Mouse (Mus musculus): ENCODE measurements around the gene Peli1.
A peak's percentile ranks its signal among the peaks of the same experiment; 100 is the strongest.

Gene Peli1

GRCm38 (mm10) chr11:21091067-21091427 lies at the start of gene Peli1:
Peli1 (plus strand) TSS chr11:21091291.
- peak; percentile 92 to 97 for DNase-seq (ENCODE audit: low spot score in 2 of 2)

GRCm38 (mm10) chr11:21042590-21042989 lies 48.5 kb upstream of the Peli1 start:
- DNase-seq (ENCODE audit: low spot score in 2 of 2) = no peak

- DNase-seq (ENCODE audit: low spot score in 2 of 2) = no peak
These were observed 44.9 kb upstream of the Peli1 start for GRCm38 (mm10) chr11:21046188-21046587.

- no peak for DNase-seq (ENCODE audit: low spot score in 2 of 2)
These were observed 43.2 kb upstream of the Peli1 start for GRCm38 (mm10) chr11:21047921-21048320.

GRCm38 (mm10) chr11:21051716-21052115 lies 39.4 kb upstream of the Peli1 start:
- DNase-seq (ENCODE audit: low spot score in 2 of 2) = no peak

GRCm38 (mm10) chr11:21054587-21054986 lies 36.5 kb upstream of the Peli1 start:
- DNase-seq (ENCODE audit: low spot score in 2 of 2) = no peak

GRCm38 (mm10) chr11:21056109-21056850 lies 34.8 kb upstream of the Peli1 start:
- DNase-seq (ENCODE audit: low spot score in 2 of 2) = no peak

- no peak for DNase-seq (ENCODE audit: low spot score in 2 of 2)
These were observed 33.3 kb upstream of the Peli1 start for GRCm38 (mm10) chr11:21057511-21058414.

- DNase-seq (ENCODE audit: low spot score in 2 of 2) = no peak
These were observed 32.7 kb upstream of the Peli1 start for GRCm38 (mm10) chr11:21058415-21058781.

- no peak for DNase-seq (ENCODE audit: low spot score in 2 of 2)
These were observed 30.6 kb upstream of the Peli1 start for GRCm38 (mm10) chr11:21060386-21061074.

GRCm38 (mm10) chr11:21061075-21061403 lies 30.1 kb upstream of the Peli1 start:
- no peak for DNase-seq (ENCODE audit: low spot score in 2 of 2)

- no peak for DNase-seq (ENCODE audit: low spot score in 2 of 2)
These were observed 29.7 kb upstream of the Peli1 start for GRCm38 (mm10) chr11:21061431-21061830.

- DNase-seq (ENCODE audit: low spot score in 2 of 2) = no peak
These were observed 29.0 kb upstream of the Peli1 start for GRCm38 (mm10) chr11:21062071-21062470.

- no peak for DNase-seq (ENCODE audit: low spot score in 2 of 2)
These were observed 27.8 kb upstream of the Peli1 start for GRCm38 (mm10) chr11:21063271-21063670.

GRCm38 (mm10) chr11:21079400-21079799 lies 11.7 kb upstream of the Peli1 start:
- DNase-seq (ENCODE audit: low spot score in 2 of 2) = no peak

- DNase-seq (ENCODE audit: low spot score in 2 of 2) = no peak
These were observed 11.2 kb upstream of the Peli1 start for GRCm38 (mm10) chr11:21079851-21080362.

GRCm38 (mm10) chr11:21081169-21081568 lies 9.9 kb upstream of the Peli1 start:
- DNase-seq (ENCODE audit: low spot score in 2 of 2) = no peak

- no peak for DNase-seq (ENCODE audit: low spot score in 2 of 2)
These were observed 8.4 kb upstream of the Peli1 start for GRCm38 (mm10) chr11:21082711-21083110.

- DNase-seq (ENCODE audit: low spot score in 2 of 2) = no peak
These were observed 2.7 kb upstream of the Peli1 start for GRCm38 (mm10) chr11:21088356-21088755.

- DNase-seq (ENCODE audit: low spot score in 2 of 2) = no peak
These were observed 1.5 kb upstream of the Peli1 start for GRCm38 (mm10) chr11:21089571-21089970.

- DNase-seq (ENCODE audit: low spot score in 2 of 2) = peak in 1 of 2 experiments; percentile 73
These were observed 626 bp downstream of the Peli1 start for GRCm38 (mm10) chr11:21091428-21092405.
